Mouse (Mus musculus) neural tube, embryonic 10.5 days (tissue): ENCODE measurements around the gene Slc35g3.
A peak's percentile ranks its signal among the peaks of the same experiment; 100 is the strongest.
"Not testable (repeated sequence)": the region's sequence is repeated elsewhere in the genome, so short reads cannot be mapped to it uniquely, and the experiment has no call there.

Source experiments
- DNase-seq: peaks from one replicate; pipeline ENCODE4 v3.0.0-alpha.2; 2017; ENCODE audit warnings: low spot score; ENCODE audit errors: extremely low spot score

Slc35g3 gene

GRCm38 (mm10) chr11:69757303-69758089 lies 4.3 kb downstream of the Slc35g3 start:
- DNase-seq = no peak

GRCm38 (mm10) chr11:69754701-69755100 lies 7.1 kb downstream of the Slc35g3 start:
- DNase-seq = no peak

GRCm38 (mm10) chr11:69754233-69754632 lies 7.5 kb downstream of the Slc35g3 start:
- no peak for DNase-seq

GRCm38 (mm10) chr11:69752686-69753085 lies 9.1 kb downstream of the Slc35g3 start:
- DNase-seq = no peak

- no peak for DNase-seq
Observed at GRCm38 (mm10) chr11:69751635-69752034, 10.1 kb downstream of the Slc35g3 start.

- not testable (repeated sequence) for DNase-seq
Observed at GRCm38 (mm10) chr11:69731408-69731807, 30.4 kb downstream of the Slc35g3 start.

- DNase-seq = peak; percentile 49
Observed at GRCm38 (mm10) chr11:69729063-69729462, 32.7 kb downstream of the Slc35g3 start.

GRCm38 (mm10) chr11:69725951-69726350 lies 35.8 kb downstream of the Slc35g3 start:
- DNase-seq = no peak

- no peak for DNase-seq
Observed at GRCm38 (mm10) chr11:69723074-69723473, 38.7 kb downstream of the Slc35g3 start.

- no peak for DNase-seq
Observed at GRCm38 (mm10) chr11:69720852-69721251, 40.9 kb downstream of the Slc35g3 start.

GRCm38 (mm10) chr11:69719423-69719822 lies 42.3 kb downstream of the Slc35g3 start:
- no peak for DNase-seq

GRCm38 (mm10) chr11:69718661-69719060 lies 43.1 kb downstream of the Slc35g3 start:
- DNase-seq = no peak

GRCm38 (mm10) chr11:69716953-69717352 lies 44.8 kb downstream of the Slc35g3 start:
- DNase-seq = no peak

GRCm38 (mm10) chr11:69715929-69716328 lies 45.8 kb downstream of the Slc35g3 start:
- peak; percentile 43 for DNase-seq

- DNase-seq = peak; percentile 45
Observed at GRCm38 (mm10) chr11:69715482-69715881, 46.3 kb downstream of the Slc35g3 start.

- peak; percentile 40 for DNase-seq
Observed at GRCm38 (mm10) chr11:69714636-69715329, 47.0 kb downstream of the Slc35g3 start.

GRCm38 (mm10) chr11:69712954-69713672 lies 48.7 kb downstream of the Slc35g3 start:
- no peak for DNase-seq

GRCm38 (mm10) chr11:69711082-69711481 lies 50.7 kb downstream of the Slc35g3 start:
- no peak for DNase-seq

- DNase-seq = no peak
Observed at GRCm38 (mm10) chr11:69710470-69710869, 51.3 kb downstream of the Slc35g3 start.
